Mouse (Mus musculus) spleen, adult 12 weeks (tissue): ENCODE data around the gene Zbtb46.

Experiments used
- DNase-seq: peaks from one replicate; pipeline ENCODE4 v3.0.0; 2022; ENCODE audit warnings: low spot score

Gene Zbtb46

DNA sequence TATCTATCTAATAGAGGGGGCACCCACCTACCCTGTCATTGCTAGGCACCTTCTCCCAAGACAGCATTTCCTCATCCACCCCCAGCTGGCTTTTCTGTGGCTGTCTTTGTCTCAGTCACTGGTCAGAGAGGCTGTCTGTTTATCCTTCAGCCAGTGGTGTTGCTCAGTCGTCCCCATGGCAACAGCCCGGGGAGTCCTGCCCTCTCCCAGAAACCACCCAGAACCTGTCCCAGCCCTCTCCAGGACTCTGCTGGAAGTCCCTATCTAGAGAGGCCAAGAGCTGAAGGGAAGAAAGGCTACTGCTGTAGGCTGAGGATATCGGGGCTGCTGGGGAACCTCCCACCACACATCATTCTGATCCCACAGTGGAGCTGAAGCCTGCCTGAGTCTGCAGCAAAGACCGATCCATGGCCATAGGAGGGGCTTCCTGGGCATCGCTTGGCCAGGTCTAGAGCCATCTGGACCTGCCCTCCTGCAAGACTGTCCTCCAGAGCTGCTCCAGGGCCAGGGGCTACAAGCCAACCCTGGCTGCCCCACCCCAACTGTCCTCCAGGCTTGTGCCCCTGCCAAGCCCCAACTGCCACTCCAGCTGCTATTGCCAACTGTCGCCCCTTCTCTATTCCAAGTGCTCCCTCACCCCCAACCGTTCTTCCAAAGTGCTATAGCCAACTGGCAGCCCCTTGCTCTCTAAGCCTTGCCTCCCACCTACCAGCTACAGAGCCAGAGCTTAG lies 3.9 kb upstream of the Zbtb46 start:
- peak; percentile 29 for DNase-seq

DNA sequence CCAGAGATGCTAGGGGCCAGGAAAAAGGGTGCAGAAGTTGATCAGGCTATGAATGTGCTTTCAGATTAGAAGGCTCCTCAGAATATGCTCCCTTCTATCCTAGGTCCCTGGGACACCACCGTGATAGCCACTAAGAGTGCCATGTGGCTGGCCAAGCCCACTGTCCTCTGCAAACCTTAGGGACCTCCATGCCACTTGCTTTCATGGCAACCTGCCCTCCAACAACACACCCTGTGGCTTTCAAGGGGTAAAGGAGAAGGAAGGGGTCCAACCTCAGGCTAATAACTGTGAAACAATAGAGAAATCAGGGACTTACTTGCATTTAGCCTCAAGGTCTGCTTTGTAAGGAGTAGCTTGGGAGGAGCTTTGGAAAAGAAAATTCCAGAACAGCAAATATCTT lies 3.4 kb upstream of the Zbtb46 start:
- DNase-seq = no peak

GRCm38 (mm10) chr2:181461536-181462100 lies 2.4 kb upstream of the Zbtb46 start:
- DNase-seq = no peak

DNA sequence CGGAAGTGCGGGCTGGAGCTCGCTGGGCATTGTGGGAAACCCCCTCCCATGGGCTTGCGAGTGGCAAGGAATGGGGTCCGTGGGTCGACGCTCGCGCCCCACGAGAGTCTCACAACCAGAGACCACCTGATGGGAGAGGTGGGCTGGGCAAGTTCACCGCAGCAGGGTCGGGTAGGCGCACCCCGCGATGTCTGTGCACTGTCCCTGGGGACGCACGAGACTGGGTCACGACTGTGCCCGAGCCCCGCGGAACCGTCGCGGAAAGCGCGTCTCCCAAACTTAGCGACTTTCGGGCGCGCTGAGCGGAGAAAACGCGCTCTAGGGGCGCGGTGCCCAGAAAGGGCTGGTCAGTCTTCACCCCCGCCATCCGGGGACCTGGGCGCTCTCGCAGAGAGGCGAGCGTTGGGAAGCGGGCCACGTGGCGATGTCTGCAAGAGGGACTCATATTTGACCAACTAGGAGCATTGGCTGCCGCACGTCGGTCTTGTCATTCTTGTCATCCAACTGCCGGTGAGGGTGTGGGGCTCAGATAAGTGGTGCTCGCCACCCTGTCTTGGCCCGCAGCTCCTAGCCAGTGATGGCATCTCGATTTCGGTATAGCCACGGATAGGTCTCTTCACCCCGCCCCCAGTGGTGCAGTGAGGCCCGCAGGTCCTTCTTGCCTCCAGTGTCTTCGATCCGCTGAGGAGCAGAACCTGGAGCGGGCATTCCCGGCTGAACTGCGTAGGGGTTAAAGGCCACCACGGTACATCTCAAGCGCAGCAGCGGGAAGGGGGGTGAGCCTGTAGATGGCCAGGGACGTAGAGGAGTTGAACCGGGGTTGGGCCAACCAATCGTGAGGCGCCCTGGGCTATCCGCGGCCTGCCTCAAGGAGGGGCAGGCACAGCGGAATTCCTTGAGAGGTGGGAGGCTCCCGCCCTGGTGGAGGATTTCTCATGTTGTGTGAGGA lies 721 bp upstream of the Zbtb46 start:
- peak; percentile 71 for DNase-seq

- peak; percentile 30 for DNase-seq
Measured at GRCm38 (mm10) chr2:181458411-181459152, 644 bp downstream of the Zbtb46 start.

DNA sequence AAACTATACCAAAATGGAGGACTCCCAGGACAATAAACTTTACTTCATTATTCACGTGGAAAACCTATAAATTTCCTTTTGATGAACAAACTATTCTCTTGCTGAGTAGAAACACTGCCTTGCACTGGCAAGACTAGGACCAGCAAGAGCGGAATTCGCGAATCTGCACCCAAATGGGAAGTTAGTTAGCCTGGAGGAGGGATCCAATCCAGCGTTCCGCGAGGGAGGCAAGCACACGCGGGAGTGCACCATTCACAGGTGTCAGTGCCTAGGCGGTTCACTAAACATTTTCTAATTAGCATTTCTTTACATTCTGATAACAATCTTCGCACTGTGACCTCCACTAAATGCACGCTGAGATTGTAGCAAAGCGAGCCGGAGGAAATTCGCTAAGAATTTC lies 1.4 kb downstream of the Zbtb46 start:
- no peak for DNase-seq

- DNase-seq = no peak
Measured at GRCm38 (mm10) chr2:181455899-181456298, 3.3 kb downstream of the Zbtb46 start.

DNA sequence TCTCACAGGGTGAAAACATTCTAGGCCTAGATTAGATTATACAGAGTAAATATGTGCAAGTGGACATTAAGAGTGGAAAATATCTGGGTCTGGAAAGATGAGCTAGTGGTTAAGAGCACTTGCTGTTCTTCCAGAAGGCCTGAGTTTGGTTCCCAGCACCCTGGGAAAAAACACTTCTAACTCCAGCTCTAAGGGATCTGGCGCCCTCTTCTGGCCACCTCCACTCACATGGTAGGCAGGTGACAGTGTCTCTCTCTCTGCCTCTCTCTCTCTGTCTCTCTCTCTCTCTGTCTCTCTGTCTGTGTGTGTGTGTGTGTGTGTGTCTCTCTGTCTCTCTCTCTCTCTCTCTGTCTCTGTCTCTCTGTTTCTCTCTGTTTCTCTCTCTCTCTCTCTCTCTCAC lies 6.0 kb downstream of the Zbtb46 start:
- no peak for DNase-seq

DNA sequence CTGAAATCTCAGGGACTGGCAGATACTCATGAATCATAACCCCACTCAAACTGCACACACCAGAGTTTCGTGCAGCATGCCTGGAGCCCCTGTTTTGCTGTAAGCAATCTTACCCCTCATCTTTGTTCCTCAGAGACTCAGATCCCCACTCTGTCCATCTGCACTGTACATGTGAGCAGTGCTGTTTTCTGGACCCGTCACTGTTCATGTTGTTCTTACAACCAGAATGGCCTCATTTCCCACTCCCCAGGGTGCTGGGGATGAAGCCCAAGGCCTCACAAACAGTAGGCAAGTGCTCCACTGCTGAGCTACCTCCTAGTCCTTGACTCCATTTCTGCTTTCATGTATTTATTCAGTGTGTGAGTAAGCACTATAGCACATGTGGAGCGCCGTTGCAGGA lies 7.0 kb downstream of the Zbtb46 start:
- DNase-seq = no peak

- no peak for DNase-seq
Measured at GRCm38 (mm10) chr2:181443016-181443415, 16.2 kb downstream of the Zbtb46 start.

GRCm38 (mm10) chr2:181438176-181438575 lies 21.1 kb downstream of the Zbtb46 start:
- no peak for DNase-seq

DNA sequence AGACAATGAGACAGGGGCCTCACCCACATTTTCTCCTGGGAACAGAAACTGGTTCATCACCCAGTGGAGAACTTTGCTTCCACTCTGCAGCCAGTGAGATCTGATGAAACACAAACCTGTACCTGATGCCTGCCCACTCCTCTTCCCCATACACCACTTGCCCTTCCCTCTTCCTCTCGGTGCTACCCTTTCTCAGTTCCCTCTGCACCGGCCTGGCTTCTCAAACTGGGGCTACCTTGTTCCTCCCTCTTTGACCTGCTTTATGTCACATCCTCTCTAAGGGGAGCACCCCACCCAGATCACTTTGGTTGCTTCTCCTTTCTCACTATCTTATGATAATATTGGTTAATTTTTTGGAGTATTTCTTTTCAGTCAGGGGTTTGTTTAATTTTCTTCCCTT lies 23.0 kb downstream of the Zbtb46 start:
- DNase-seq = no peak

DNA sequence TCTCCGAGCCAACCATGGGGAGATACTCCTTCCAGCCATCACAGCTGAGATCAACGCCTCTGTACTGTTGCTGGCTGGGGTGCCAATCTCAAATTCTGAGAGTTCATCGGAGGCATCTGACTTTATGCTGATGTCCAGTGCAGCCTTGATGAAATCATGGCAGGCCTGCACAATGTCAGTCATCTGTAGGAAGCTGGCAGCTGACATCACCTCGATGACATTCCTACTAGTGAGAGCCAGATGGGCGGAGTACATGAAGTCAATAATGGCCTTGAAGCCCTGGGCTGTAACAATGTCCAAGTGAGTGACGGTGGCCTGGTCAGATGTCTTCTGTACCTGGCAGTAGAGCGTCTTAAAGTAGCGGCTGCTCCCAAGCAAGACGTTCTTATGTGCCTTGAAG lies 35.4 kb downstream of the Zbtb46 start:
- no peak for DNase-seq

DNA sequence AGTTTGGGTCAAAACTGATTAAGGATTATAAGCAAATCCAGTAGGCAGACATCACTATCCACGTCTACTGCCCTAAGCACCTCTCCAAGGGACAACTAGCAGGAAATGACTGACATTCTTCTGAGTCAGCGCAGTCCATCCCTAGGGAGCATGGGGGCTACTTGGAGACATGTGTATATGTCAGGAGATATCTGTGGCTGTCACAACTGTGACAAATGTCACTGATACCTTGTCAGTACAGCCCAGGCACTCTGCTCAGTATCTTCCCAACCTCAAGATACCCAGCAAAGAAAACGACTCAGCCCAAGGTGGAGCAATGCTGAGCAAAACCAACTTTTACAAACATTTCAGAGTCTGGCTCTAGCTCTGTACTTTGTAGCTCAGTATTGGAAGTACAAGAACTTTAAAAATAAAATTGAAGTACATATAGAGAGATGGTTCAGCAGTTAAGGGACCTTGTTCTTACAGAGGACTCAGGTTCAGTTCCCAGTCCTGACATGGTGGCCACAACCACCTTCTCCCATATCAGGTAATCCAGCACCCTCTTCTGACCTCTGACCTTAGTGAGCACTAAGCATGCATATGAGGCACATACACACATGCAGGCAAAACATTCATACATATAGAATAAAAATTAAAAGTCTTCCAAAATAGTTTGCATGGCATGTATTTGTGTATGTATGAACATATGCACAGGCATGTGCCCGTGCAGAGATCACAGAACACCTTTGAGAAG lies 38.2 kb downstream of the Zbtb46 start:
- DNase-seq = no peak

GRCm38 (mm10) chr2:181420426-181420825 lies 38.8 kb downstream of the Zbtb46 start:
- DNase-seq = no peak

GRCm38 (mm10) chr2:181419359-181419758 lies 39.9 kb downstream of the Zbtb46 start:
- no peak for DNase-seq

GRCm38 (mm10) chr2:181415945-181416344 lies 43.3 kb downstream of the Zbtb46 start:
- no peak for DNase-seq

DNA sequence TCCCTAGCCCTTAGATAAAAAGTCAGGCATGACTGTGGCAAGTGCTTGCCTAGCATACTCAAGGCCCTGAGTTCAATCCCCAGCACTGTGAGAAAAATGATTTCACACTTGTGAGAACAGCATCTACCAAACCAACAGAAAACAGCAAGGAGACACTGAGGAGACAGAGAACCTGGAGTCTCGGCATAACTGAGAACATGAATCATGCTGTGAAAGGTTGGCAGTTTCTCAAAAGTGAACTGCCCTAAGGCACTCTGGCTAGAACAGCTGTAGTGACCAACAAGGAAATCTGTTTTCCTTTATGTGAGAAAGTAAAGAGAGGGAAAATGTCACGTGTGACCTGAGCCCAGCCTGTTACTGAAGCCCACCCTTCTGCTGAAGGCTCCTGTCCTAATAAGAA lies 46.1 kb downstream of the Zbtb46 start:
- DNase-seq = no peak

- DNase-seq = peak; percentile 40
Measured at GRCm38 (mm10) chr2:181410760-181411473, 48.3 kb downstream of the Zbtb46 start.

- no peak for DNase-seq
Measured at GRCm38 (mm10) chr2:181409643-181410042, 49.6 kb downstream of the Zbtb46 start.

DNA sequence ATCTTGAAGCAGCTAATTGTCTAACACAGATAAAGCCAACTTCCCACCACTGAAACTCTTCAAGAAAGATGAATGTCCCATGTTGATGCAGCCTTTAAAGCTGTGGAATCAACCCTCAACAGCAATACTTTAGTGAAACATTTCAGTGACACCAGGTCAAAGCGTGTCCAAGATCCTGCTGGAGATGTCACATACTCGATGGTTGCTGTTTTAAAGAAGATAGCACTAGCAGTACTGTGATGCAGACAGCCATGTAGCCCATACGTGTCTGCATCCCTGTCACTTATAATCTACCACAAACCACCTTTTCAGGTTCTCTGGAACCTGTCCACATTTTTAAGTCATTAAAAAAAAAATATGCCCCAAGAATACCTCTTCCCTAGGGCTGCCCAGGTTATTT lies 55.5 kb downstream of the Zbtb46 start:
- DNase-seq = no peak
